Comparison of ENCODE assay signal across 9 mouse cellular contexts in the genomic region with DNA sequence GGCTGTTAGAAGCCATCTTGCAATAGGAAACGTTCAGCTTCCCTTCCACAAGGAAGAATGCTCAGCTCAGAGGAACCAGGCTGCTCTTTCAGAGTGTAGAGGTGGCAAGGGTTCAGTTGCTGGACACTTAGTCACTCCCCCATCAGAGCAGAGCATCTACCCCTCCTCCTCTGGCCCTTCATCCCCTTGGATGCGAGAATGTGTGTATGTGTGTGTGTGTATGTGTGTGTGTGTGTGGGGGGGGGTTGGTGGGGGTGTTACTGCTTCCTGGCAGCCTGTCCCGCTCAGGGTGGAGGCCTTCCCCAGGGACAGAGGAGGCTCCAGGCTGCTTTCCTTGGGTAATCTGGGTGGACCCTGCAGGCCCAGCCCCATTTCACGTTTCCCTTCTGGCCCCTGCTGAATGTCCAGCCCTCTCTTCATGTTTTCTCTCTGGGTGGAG.
A peak's percentile ranks its signal among the peaks of the same experiment; 100 is the strongest.
DNase-seq lines count a peak whose midpoint lies in the region; ATAC-seq and TF ChIP-seq lines count a peak whose summit lies in the region.
"Had no signal": no experiment of that assay in that cellular context is flagged by ENCODE, and none has a peak within 500 bp of the region (broad histone marks: within the 10 kb centered on the region; RNA-seq: fewer than 3 reads in every experiment).

No protein-coding gene starts in this region.

- H3K27me3 ChIP-seq in liver, adult 2 months (ENCODE audit: control insufficient read depth, insufficient read depth, low read length) = no peaks in the 10 kb centered on the region
- H3K27me3 ChIP-seq in liver, embryonic 12.5 days (replicated peaks) = peaks cover 33% of the 10 kb centered on the region
- H3K27me3 ChIP-seq in kidney, embryonic 15.5 days = no peaks in the 10 kb centered on the region
- no peaks in the 10 kb centered on the region for H3K27me3 ChIP-seq in myocyte (ENCODE audit: control insufficient read depth, insufficient read depth, insufficient read length)

- H3ac ChIP-seq in myocyte (ENCODE audit: control insufficient read depth, insufficient read length) = no peak overlapping the region

- H3K79me2 ChIP-seq in liver, adult 2 months (ENCODE audit: control insufficient read depth, insufficient read depth, low read length) = no peaks in the 10 kb centered on the region
- H3K79me2 ChIP-seq in myocyte (ENCODE audit: control insufficient read depth, insufficient read depth) = no peaks in the 10 kb centered on the region

- no peak for ATAC-seq in liver, embryonic 12.5 days
- peak; percentile 26; the same call in 1 of the 2 replicates for ATAC-seq in kidney, embryonic 15.5 days (replicated peaks; ENCODE audit: low FRiP score)
- ATAC-seq in cerebellum, adult (ENCODE audit: insufficient number of reproducible peaks, low FRiP score, low TSS enrichment) = no peak

- H3K9me3 ChIP-seq in liver, embryonic 12.5 days (replicated peaks) = no peaks in the 10 kb centered on the region
- H3K9me3 ChIP-seq in kidney, embryonic 15.5 days (replicated peaks) = no peaks in the 10 kb centered on the region

- H3K36me3 ChIP-seq in liver, adult 2 months (ENCODE audit: control insufficient read depth, insufficient read depth, low read length) = no peaks in the 10 kb centered on the region
- no peaks in the 10 kb centered on the region for H3K36me3 ChIP-seq in liver, embryonic 12.5 days
- no peaks in the 10 kb centered on the region for H3K36me3 ChIP-seq in kidney, embryonic 15.5 days
- H3K36me3 ChIP-seq in myocyte (ENCODE audit: control insufficient read depth, insufficient read depth) = no peaks in the 10 kb centered on the region

- H3K27ac ChIP-seq in liver, adult 2 months (replicated peaks; ENCODE audit: insufficient read depth, low read depth, low read length) = peak overlapping the region; percentile 71
- H3K27ac ChIP-seq in liver, embryonic 12.5 days = no peak overlapping the region
- peak overlapping the region; percentile 92 for H3K27ac ChIP-seq in kidney, embryonic 15.5 days
- H3K27ac ChIP-seq: liver, embryonic 14.5 days had no signal

- H3K4me1 ChIP-seq in liver, adult 2 months (ENCODE audit: control insufficient read depth, insufficient read depth, low read length) = peaks cover 13% of the 10 kb centered on the region
- H3K4me1 ChIP-seq in liver, embryonic 12.5 days = peaks cover 12% of the 10 kb centered on the region; the same call in 1 of the 2 replicates
- peaks cover 64% of the 10 kb centered on the region for H3K4me1 ChIP-seq in kidney, embryonic 15.5 days

- H3K4me2 ChIP-seq in liver, embryonic 12.5 days = no peak overlapping the region
- H3K4me2 ChIP-seq in kidney, embryonic 15.5 days = no peak overlapping the region
- H3K4me2 ChIP-seq in myocyte (ENCODE audit: low read depth) = peak overlapping the region; percentile 3

- TF ChIP-seq CTCF in liver, adult 2 months (IDR thresholded peaks at IDR 0.05; ENCODE audit: low read depth, low read length) = no peak

- DNase-seq in liver, adult 2 months (ENCODE audit: extremely low read depth, low read depth, low spot score) = no peak
- DNase-seq in heart, adult 8-10 months (ENCODE audit: low spot score) = peak; percentile 84
- no peak for DNase-seq in thymus, postnatal 14 days
- no peak for DNase-seq in embryo, embryonic 11 days

- WGBS in liver, adult 2 months = 71% methylated on average over 4 of the region's 4 CpGs
- WGBS in liver, embryonic 12.5 days (ENCODE audit: insufficient replicate concordance) = 40% methylated on average over 4 of the region's 4 CpGs
- 23% methylated on average over 4 of the region's 4 CpGs for WGBS in kidney, embryonic 15.5 days

- H3K4me3 ChIP-seq in liver, adult 2 months (ENCODE audit: insufficient read depth, low read depth, low read length) = no peak overlapping the region
- H3K4me3 ChIP-seq in liver, embryonic 12.5 days = no peak overlapping the region
- H3K4me3 ChIP-seq in kidney, embryonic 15.5 days (replicated peaks) = no peak overlapping the region
- H3K4me3 ChIP-seq in myocyte = no peak overlapping the region

- no peak for TF ChIP-seq POLR2A in liver, adult 2 months (IDR thresholded peaks at IDR 0.05; ENCODE audit: extremely low read depth, insufficient read depth, low read length)
- no peak for TF ChIP-seq POLR2A in myocyte (IDR thresholded peaks at IDR 0.05; ENCODE audit: insufficient read length, low read depth)

- no peak overlapping the region for H3K9ac ChIP-seq in liver, adult 2 months (ENCODE audit: low read depth, low read length)
- H3K9ac ChIP-seq in liver, embryonic 12.5 days = no peak overlapping the region
- no peak overlapping the region for H3K9ac ChIP-seq in kidney, embryonic 15.5 days
- H3K9ac ChIP-seq: liver, embryonic 14.5 days had no signal

TF ChIP-seq in myocyte, 11 proteins besides CTCF, POLR2A, EP300 and RAD21:
- TF ChIP-seq MYOG (IDR thresholded peaks at IDR 0.05; ENCODE audit: control insufficient read depth in 1 of 3, insufficient read depth in 1 of 3, insufficient read length in 2 of 3, low read depth in 2 of 3) (no peak), USF1 (IDR thresholded peaks at IDR 0.05; ENCODE audit: low read depth) (no peak), POLR2AphosphoS2 (IDR thresholded peaks at IDR 0.05; ENCODE audit: insufficient read length, low read depth) (no peak), TCF3 (IDR thresholded peaks at IDR 0.05; ENCODE audit: insufficient read length, low read depth) (no peak), MAX (IDR thresholded peaks at IDR 0.05; ENCODE audit: low read depth) (no peak), REST (IDR thresholded peaks at IDR 0.05; ENCODE audit: insufficient read depth, insufficient read length) (no peak), MYOD1 (IDR thresholded peaks at IDR 0.05; ENCODE audit: control insufficient read depth in 1 of 3, insufficient read length in 2 of 3, low read depth in 2 of 3) (no peak), E2F4 (IDR thresholded peaks at IDR 0.05; ENCODE audit: insufficient read depth) (no peak), TCF12 (IDR thresholded peaks at IDR 0.05; ENCODE audit: insufficient read depth, poor library complexity, severe bottlenecking) (no peak), SRF (IDR thresholded peaks at IDR 0.05; ENCODE audit: control insufficient read depth, insufficient read length, low read depth) (no peak), CEBPB (IDR thresholded peaks at IDR 0.05; ENCODE audit: insufficient read depth, poor library complexity, severe bottlenecking) (no peak)
